In genomic region chr8:70873364-70873985, GRCm38 (mm10) we compare ENCODE assay signal across 8 mouse cellular contexts. TPM values are rescaled to one million over a fixed set of nuclear protein-coding genes. Genes with fewer than 3 reads are reported as not detected.
DNase-seq lines count a peak whose midpoint lies in the region; ATAC-seq and TF ChIP-seq lines count a peak whose summit lies in the region.

Gene Ccdc124, minus strand, starts transcription at chr8:70873935.

- peaks cover 27% of the 10 kb centered on the region for H3K79me2 ChIP-seq in C2C12 (ENCODE audit: control insufficient read depth, insufficient read depth)

- peak within 1 kb of the TSS; percentile 85 for H3ac ChIP-seq in C2C12 (ENCODE audit: control insufficient read depth, insufficient read length, low read depth)

- peak; percentile 86 for ATAC-seq in erythroid progenitor cell, adult 5-6 weeks (replicated peaks; ENCODE audit: low FRiP score, poor library complexity, severe bottlenecking)
- ATAC-seq in heart, embryonic 13.5 days (ENCODE audit: extremely low read depth, insufficient number of reproducible peaks, low FRiP score, low TSS enrichment): peak; percentile 87
- peak; percentile 86 for ATAC-seq in liver, embryonic 12.5 days
- peak; percentile 86 for ATAC-seq in stomach, embryonic 15.5 days (ENCODE audit: insufficient read depth, low FRiP score, low read depth)

- peak within 1 kb of the TSS; percentile 76 for H3K27ac ChIP-seq in heart, embryonic 13.5 days (replicated peaks)
- H3K27ac ChIP-seq in liver, embryonic 12.5 days: peak within 1 kb of the TSS; percentile 85
- peak within 1 kb of the TSS; percentile 78 for H3K27ac ChIP-seq in stomach, embryonic 15.5 days

- H3K36me3 ChIP-seq in C2C12 (ENCODE audit: control insufficient read depth, insufficient read depth): no peaks in the 10 kb centered on the region
- H3K36me3 ChIP-seq in heart, embryonic 13.5 days: peaks cover 2% of the 10 kb centered on the region
- H3K36me3 ChIP-seq in liver, embryonic 12.5 days: peaks cover 2% of the 10 kb centered on the region
- H3K36me3 ChIP-seq in stomach, embryonic 15.5 days: no peaks in the 10 kb centered on the region

- peak; percentile 93 for TF ChIP-seq CTCF in C2C12 (IDR thresholded peaks at IDR 0.05; ENCODE audit: control insufficient read depth, insufficient read depth, insufficient read length)

- H3K27me3 ChIP-seq in C2C12 (ENCODE audit: control insufficient read depth, insufficient read depth, insufficient read length): no peaks in the 10 kb centered on the region
- H3K27me3 ChIP-seq in heart, embryonic 13.5 days (replicated peaks): no peaks in the 10 kb centered on the region; the same call in 1 of the 2 replicates
- peaks cover 7% of the 10 kb centered on the region; the same call in 1 of the 2 replicates for H3K27me3 ChIP-seq in liver, embryonic 12.5 days (replicated peaks)
- H3K27me3 ChIP-seq in stomach, embryonic 15.5 days (replicated peaks): no peaks in the 10 kb centered on the region

- peak within 1 kb of the TSS; percentile 86 for H3K4me3 ChIP-seq in C2C12 (ENCODE audit: insufficient read depth, poor library complexity, severe bottlenecking)
- H3K4me3 ChIP-seq in heart, embryonic 13.5 days: peak within 1 kb of the TSS; percentile 91
- H3K4me3 ChIP-seq in liver, embryonic 12.5 days: peak within 1 kb of the TSS; percentile 83
- peak within 1 kb of the TSS; percentile 95 for H3K4me3 ChIP-seq in stomach, embryonic 15.5 days (replicated peaks)

- H3K4me1 ChIP-seq in heart, embryonic 13.5 days: peaks cover 32% of the 10 kb centered on the region
- peaks cover 55% of the 10 kb centered on the region for H3K4me1 ChIP-seq in liver, embryonic 12.5 days
- peaks cover 19% of the 10 kb centered on the region for H3K4me1 ChIP-seq in stomach, embryonic 15.5 days

- H3K4me2 ChIP-seq in heart, embryonic 13.5 days: peak within 1 kb of the TSS; percentile 98
- peak within 1 kb of the TSS; percentile 72 for H3K4me2 ChIP-seq in liver, embryonic 12.5 days
- H3K4me2 ChIP-seq in stomach, embryonic 15.5 days: peak within 1 kb of the TSS; percentile 89

- no peaks in the 10 kb centered on the region for H3K9me3 ChIP-seq in heart, embryonic 13.5 days
- no peaks in the 10 kb centered on the region for H3K9me3 ChIP-seq in liver, embryonic 12.5 days (replicated peaks)
- H3K9me3 ChIP-seq in stomach, embryonic 15.5 days: no peaks in the 10 kb centered on the region

- peak; percentile 86 for DNase-seq in brain, embryonic 18.5 days (ENCODE audit: low read depth, low spot score)
- DNase-seq in kidney, postnatal 10 days: peak; percentile 98
- peak; percentile 95 to 96 for DNase-seq in natural killer cell, adult 2 months (ENCODE audit: low spot score in 2 of 2)

- H3K9ac ChIP-seq in heart, embryonic 13.5 days: peak within 1 kb of the TSS; percentile 91
- peak within 1 kb of the TSS; percentile 77 for H3K9ac ChIP-seq in liver, embryonic 12.5 days
- H3K9ac ChIP-seq in stomach, embryonic 15.5 days: peak within 1 kb of the TSS; percentile 74

- H3K79me3 ChIP-seq in C2C12 (ENCODE audit: low read depth): peaks cover 9% of the 10 kb centered on the region

- 1% methylated on average over 46 of the region's 46 CpGs for WGBS in heart, embryonic 13.5 days
- WGBS in liver, embryonic 12.5 days (ENCODE audit: insufficient replicate concordance): 1% methylated on average over 46 of the region's 46 CpGs
- 1% methylated on average over 46 of the region's 46 CpGs for WGBS in stomach, embryonic 15.5 days

TF ChIP-seq in C2C12, 6 proteins besides CTCF, POLR2A, EP300 and RAD21:
- TF ChIP-seq USF1 (IDR thresholded peaks at IDR 0.05; ENCODE audit: low read depth): no peak
- TF ChIP-seq MAX (IDR thresholded peaks at IDR 0.05): no peak
- no peak for TF ChIP-seq FOSL1 (IDR thresholded peaks at IDR 0.05; ENCODE audit: insufficient read depth, low read length, poor library complexity, severe bottlenecking)
- no peak for TF ChIP-seq CEBPB (IDR thresholded peaks at IDR 0.05; ENCODE audit: low read depth)
- no peak for TF ChIP-seq MYOD1 (IDR thresholded peaks at IDR 0.05; ENCODE audit: control insufficient read depth, insufficient read length, low read depth)
- no peak for TF ChIP-seq MYOG (IDR thresholded peaks at IDR 0.05; ENCODE audit: control insufficient read depth, extremely low read depth, insufficient read length)

RNA-seq across cellular contexts. Expression of gene Ccdc124, which starts in this region (rescaled TPM):
- polyA plus RNA-seq in C2C12 (2012; fragmentation: generic; extraction: Trizol): 142 TPM
- 18.0 and 20.9 TPM in 2 replicates for total RNA-seq in erythroid progenitor cell, adult 5-6 weeks (2015; ENCODE audit: low replicate concordance)
- 23.8 and 26.6 TPM in 2 replicates for total RNA-seq in erythroid progenitor cell, adult 5-6 weeks (2017; ENCODE audit: low replicate concordance)
- 88.5 and 89.0 TPM in 2 replicates for polyA plus RNA-seq in heart, embryonic 13.5 days (2015; fragmentation: Nextera tagmentation; extraction: Ambion mirVana)
- polyA plus RNA-seq in liver, embryonic 12.5 days (2016; fragmentation: Nextera tagmentation; extraction: Ambion mirVana): 78.8 and 81.1 TPM in 2 replicates
- 90.9 and 91.3 TPM in 2 replicates for polyA plus RNA-seq in stomach, embryonic 15.5 days (2015; fragmentation: Nextera tagmentation; extraction: Ambion mirVana)

Comparison
In these comparisons a context has a peak if more than half of its experiments do, and no peak if none do; other contexts are left out.
1. Peak in every context shown above with its lines: DNase-seq, ATAC-seq, H3K4me3 ChIP-seq and H3K27ac ChIP-seq.